Mouse (Mus musculus) forebrain, embryonic 14.5 days (tissue): ENCODE measurements around the gene Hist2h3b. TPM values are rescaled to one million over a fixed set of nuclear protein-coding genes. Genes with fewer than 3 reads are reported as not detected.
A peak's percentile ranks its signal among the peaks of the same experiment; 100 is the strongest.

Experiments used
- ATAC-seq: fragments of 200-750 bp; cut with Nextera tagmentation; 2 replicates; pipeline ENCODE4 v1.8.0; 2017; ENCODE audit warnings: mild to moderate bottlenecking, moderate library complexity
- DNase-seq: peaks from one replicate; pipeline ENCODE4 v3.0.0-alpha.2; 2015; ENCODE audit warnings: low spot score
- H3K27ac ChIP-seq: fragments of 300-500 bp; sonication (generic); 2 replicates; pipeline ENCODE4 v1.5.1; 2014; ENCODE audit warnings: low read depth, mild to moderate bottlenecking, control low read depth, low read length, moderate library complexity
- H3K27me3 ChIP-seq: fragments of 300-500 bp; sonication (generic); replicated peaks from 2 replicates; pipeline ENCODE4 v1.6.1; 2014; ENCODE audit warnings: low read length, control low read depth, mixed read lengths; ENCODE audit not compliant: control insufficient read depth, insufficient read depth
- H3K36me3 ChIP-seq: fragments of 300-500 bp; sonication (generic); 2 replicates; pipeline ENCODE4 v1.6.1; 2014; ENCODE audit warnings: low read length, control low read depth; ENCODE audit not compliant: control insufficient read depth, insufficient read depth
- H3K4me1 ChIP-seq: fragments of 300-500 bp; sonication (generic); 2 replicates; pipeline ENCODE4 v1.6.1; 2014; ENCODE audit warnings: antibody characterized with exemption, low read length, control low read depth; ENCODE audit not compliant: control insufficient read depth, insufficient read depth
- H3K4me2 ChIP-seq: fragments of 300-500 bp; sonication (generic); 2 replicates; pipeline ENCODE4 v1.6.1; 2014; ENCODE audit warnings: mild to moderate bottlenecking, control low read depth, low read length
- H3K4me3 ChIP-seq: fragments of 300-500 bp; sonication (generic); 2 replicates; pipeline ENCODE4 v1.5.1; 2014; ENCODE audit warnings: low read depth, low read length, control low read depth
- H3K9ac ChIP-seq: fragments of 300-500 bp; sonication (generic); 2 replicates; pipeline ENCODE4 v1.6.1; 2014; ENCODE audit warnings: mild to moderate bottlenecking, low read length, control low read depth, moderate library complexity
- H3K9me3 ChIP-seq: fragments of 300-500 bp; sonication (generic); replicated peaks from 2 replicates; pipeline ENCODE4 v1.6.1; 2016; ENCODE audit warnings: low read length, control low read depth, mixed read lengths; ENCODE audit not compliant: control insufficient read depth
- WGBS: fragments of 180-500 bp; shearing (Covaris S2); extraction: QIAGEN DNeasy Blood & Tissue Kit; methylation state at CpG from one replicate; pipeline ENCODE4 v1.1.7; 2014; 5-methylcytosine and 5-hydroxymethylcytosine counted together
- polyA plus RNA-seq: library from polyadenylated mRNA; unstranded; fragments of >200 nt; fragmentation: Nextera tagmentation; extraction: Ambion mirVana; gene quantifications from 2 replicates; pipeline ENCODE4 v1.2.1, GENCODE M21; 2014

The Hist2h3b gene
- polyA plus RNA-seq, 1 experiment from 2014 or later = 52.1 TPM

- Histone ChIP-seq H3K4me2 (no peak overlapping the region), H3K4me3 (no peak overlapping the region), H3K9me3 (no peaks in the 10 kb centered on the region), H3K4me1 (no peaks in the 10 kb centered on the region), H3K36me3 (no peaks in the 10 kb centered on the region), H3K27ac (no peak overlapping the region), H3K9ac (no peak overlapping the region), H3K27me3 (no peaks in the 10 kb centered on the region)
- no peak for DNase-seq
- WGBS = 86% methylated on average over 5 of the region's 5 CpGs
- no peak for ATAC-seq
Observed at GRCm38 (mm10) chr3:96255926-96256593, 12.4 kb upstream of the Hist2h3b start.

GRCm38 (mm10) chr3:96257190-96257589, 11.3 kb upstream of the Hist2h3b start:
- 85% methylated on average over 3 of the region's 3 CpGs for WGBS
- no peak overlapping the region for H3K4me2 ChIP-seq
- H3K27me3 ChIP-seq = no peaks in the 10 kb centered on the region
- H3K36me3 ChIP-seq = no peaks in the 10 kb centered on the region
- no peak overlapping the region for H3K4me3 ChIP-seq
- no peak for ATAC-seq
- no peak overlapping the region for H3K9ac ChIP-seq
- H3K4me1 ChIP-seq = peaks cover 6% of the 10 kb centered on the region
- no peak for DNase-seq
- no peak overlapping the region for H3K27ac ChIP-seq
- no peaks in the 10 kb centered on the region for H3K9me3 ChIP-seq

GRCm38 (mm10) chr3:96260220-96260619, 8.2 kb upstream of the Hist2h3b start:
- Histone ChIP-seq H3K4me3 (no peak overlapping the region), H3K36me3 (no peaks in the 10 kb centered on the region), H3K27ac (no peak overlapping the region), H3K9ac (no peak overlapping the region), H3K4me1 (peaks cover 18% of the 10 kb centered on the region), H3K4me2 (no peak overlapping the region), H3K9me3 (no peaks in the 10 kb centered on the region), H3K27me3 (no peaks in the 10 kb centered on the region)
- 90% methylated on average over 5 of the region's 5 CpGs for WGBS
- no peak for DNase-seq
- no peak for ATAC-seq

GRCm38 (mm10) chr3:96261623-96262022, 6.8 kb upstream of the Hist2h3b start:
- Histone ChIP-seq H3K4me2 (peak overlapping the region; percentile 84), H3K36me3 (no peaks in the 10 kb centered on the region), H3K9me3 (no peaks in the 10 kb centered on the region), H3K27me3 (no peaks in the 10 kb centered on the region), H3K9ac (peak overlapping the region; percentile 86), H3K4me1 (peaks cover 18% of the 10 kb centered on the region), H3K4me3 (peak overlapping the region; percentile 55; the same call in 1 of the 2 replicates), H3K27ac (peak overlapping the region; percentile 98)
- 64% methylated on average over 3 of the region's 3 CpGs for WGBS
- DNase-seq (no peak), ATAC-seq (no peak)

- H3K27me3 ChIP-seq = no peaks in the 10 kb centered on the region
- WGBS = under 1% methylated on average over 19 of the region's 19 CpGs
- H3K4me2 ChIP-seq = peak overlapping the region; percentile 84
- DNase-seq (peak; percentile 88), ATAC-seq (peak; percentile 62)
- peak overlapping the region; percentile 86 for H3K9ac ChIP-seq
- peak overlapping the region; percentile 98 for H3K27ac ChIP-seq
- peaks cover 18% of the 10 kb centered on the region for H3K4me1 ChIP-seq
- no peaks in the 10 kb centered on the region for H3K36me3 ChIP-seq
- peak overlapping the region; percentile 55 for H3K4me3 ChIP-seq
- H3K9me3 ChIP-seq = no peaks in the 10 kb centered on the region
Observed at GRCm38 (mm10) chr3:96262216-96262875, 6.1 kb upstream of the Hist2h3b start.

GRCm38 (mm10) chr3:96262979-96263550, 5.4 kb upstream of the Hist2h3b start, which contains the start of gene Hist2h4:
Gene Hist2h4 (minus strand): TSS chr3:96263311.
- Histone ChIP-seq H3K4me2 (peak within 1 kb of the TSS; percentile 84), H3K4me1 (peaks cover 18% of the 10 kb centered on the region), H3K36me3 (no peaks in the 10 kb centered on the region), H3K9me3 (no peaks in the 10 kb centered on the region), H3K4me3 (peak within 1 kb of the TSS; percentile 55), H3K9ac (peak within 1 kb of the TSS; percentile 86), H3K27ac (peak within 1 kb of the TSS; percentile 98), H3K27me3 (no peaks in the 10 kb centered on the region)
- 0% methylated on average over 40 of the region's 40 CpGs for WGBS
- DNase-seq = peak; percentile 98
- ATAC-seq = peak; percentile 93

GRCm38 (mm10) chr3:96263558-96264403, 4.7 kb upstream of the Hist2h3b start:
- Histone ChIP-seq H3K4me1 (peaks cover 18% of the 10 kb centered on the region), H3K4me2 (peak overlapping the region; percentile 84), H3K9me3 (no peaks in the 10 kb centered on the region), H3K27ac (peak overlapping the region; percentile 98), H3K9ac (peak overlapping the region; percentile 72), H3K27me3 (no peaks in the 10 kb centered on the region), H3K4me3 (peak overlapping the region; percentile 55), H3K36me3 (no peaks in the 10 kb centered on the region)
- peak; percentile 43 for ATAC-seq
- 7% methylated on average over 27 of the region's 27 CpGs for WGBS
- no peak for DNase-seq

- Histone ChIP-seq H3K27me3 (no peaks in the 10 kb centered on the region), H3K27ac (peak overlapping the region; percentile 98; the same call in 1 of the 2 replicates), H3K4me2 (peak overlapping the region; percentile 84), H3K4me1 (peaks cover 18% of the 10 kb centered on the region), H3K9ac (peak overlapping the region; percentile 72), H3K36me3 (no peaks in the 10 kb centered on the region), H3K4me3 (0 out of 2 replicates have a peak overlapping the region, but pooled peaks have one; percentile 55), H3K9me3 (no peaks in the 10 kb centered on the region)
- WGBS = 74% methylated on average over 7 of the region's 7 CpGs
- DNase-seq (no peak), ATAC-seq (no peak)
Observed at GRCm38 (mm10) chr3:96264404-96264949, 4.0 kb upstream of the Hist2h3b start.
